Mouse (Mus musculus): Measurements from ENCODE around the gene Optn. TPM values are rescaled to one million over a fixed set of nuclear protein-coding genes. Genes with fewer than 3 reads are reported as not detected.

The Optn gene
- polyA plus RNA-seq, 1 experiment, result 4.1 TPM

DNA sequence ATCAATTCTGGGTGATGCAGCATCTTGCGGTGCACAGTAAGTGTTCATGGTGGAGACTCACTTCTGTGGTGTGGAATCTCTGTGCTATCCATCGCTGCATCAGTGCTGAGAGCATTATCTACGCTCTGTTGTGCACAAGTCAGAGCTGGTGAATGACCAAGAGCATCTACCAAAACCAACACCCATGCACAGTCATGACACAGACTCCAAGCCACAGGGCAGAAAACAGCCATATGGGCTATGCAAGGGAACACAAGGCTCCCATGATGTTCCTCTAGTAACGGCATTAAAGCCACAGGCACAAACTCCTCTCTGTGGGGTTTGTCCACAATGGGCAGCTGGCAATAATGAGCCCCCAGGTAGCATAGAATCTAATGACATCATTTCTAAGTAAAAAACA is 34.0 kb downstream of the Optn start:
- Histone ChIP-seq H3K4me1 (ENCODE audit: control insufficient read depth, insufficient read depth, low read length) (no peaks in the 10 kb centered on the region), H3K36me3 (ENCODE audit: control insufficient read depth, insufficient read depth, low read length) (no peaks in the 10 kb centered on the region), H3K27me3 (replicated peaks; ENCODE audit: control insufficient read depth, insufficient read depth, low read length) (no peaks in the 10 kb centered on the region), H3K4me3 (ENCODE audit: insufficient read depth, low read depth, low read length) (no peak overlapping the region), H3K27ac (ENCODE audit: insufficient read depth, low read depth, low read length) (no peak overlapping the region)
- 96% methylated on average over 4 of the region's 4 CpGs for WGBS
- DNase-seq, result no peak
- TF ChIP-seq POLR2A (IDR thresholded peaks at IDR 0.05; ENCODE audit: low read depth, low read length), result no peak
- TF ChIP-seq CTCF (conservative IDR thresholded peaks at IDR 0.05; ENCODE audit: insufficient read depth, insufficient read length, low read depth, low read length), result no peak

DNA sequence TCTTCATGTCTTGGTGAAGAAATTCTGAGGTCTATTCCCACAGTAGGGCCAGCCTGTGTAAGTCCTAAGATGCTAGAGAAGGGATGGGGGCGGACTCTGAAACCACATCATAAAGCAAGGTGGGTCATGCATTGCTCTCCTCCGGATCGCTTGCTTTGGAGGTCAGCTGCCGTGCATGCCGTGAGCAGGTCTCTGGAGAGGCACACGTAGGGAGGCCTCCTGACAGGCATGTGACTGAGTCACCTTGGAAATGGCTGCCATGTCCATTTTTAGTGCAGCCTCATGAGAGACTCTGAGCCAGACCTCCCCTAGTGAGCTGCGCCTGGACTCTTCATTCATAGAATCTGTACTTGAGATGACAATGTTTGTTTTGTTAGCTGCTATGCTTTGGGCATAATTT is 35.8 kb downstream of the Optn start:
- WGBS, result 75% methylated on average over 7 of the region's 7 CpGs
- Histone ChIP-seq H3K27ac (ENCODE audit: insufficient read depth, low read depth, low read length) (no peak overlapping the region), H3K27me3 (replicated peaks; ENCODE audit: control insufficient read depth, insufficient read depth, low read length) (no peaks in the 10 kb centered on the region), H3K36me3 (ENCODE audit: control insufficient read depth, insufficient read depth, low read length) (no peaks in the 10 kb centered on the region), H3K4me3 (ENCODE audit: insufficient read depth, low read depth, low read length) (no peak overlapping the region), H3K4me1 (ENCODE audit: control insufficient read depth, insufficient read depth, low read length) (no peaks in the 10 kb centered on the region)
- TF ChIP-seq POLR2A (IDR thresholded peaks at IDR 0.05; ENCODE audit: low read depth, low read length) (no peak), CTCF (conservative IDR thresholded peaks at IDR 0.05; ENCODE audit: insufficient read depth, insufficient read length, low read depth, low read length) (no peak)
- DNase-seq, result no peak

- TF ChIP-seq POLR2A (IDR thresholded peaks at IDR 0.05; ENCODE audit: low read depth, low read length) (no peak), CTCF (conservative IDR thresholded peaks at IDR 0.05; ENCODE audit: insufficient read depth, insufficient read length, low read depth, low read length) (no peak)
- DNase-seq, result no peak
- WGBS, result 71% methylated on average over 6 of the region's 6 CpGs
- H3K36me3 ChIP-seq (ENCODE audit: control insufficient read depth, insufficient read depth, low read length), result no peaks in the 10 kb centered on the region
- no peak overlapping the region for H3K4me3 ChIP-seq (ENCODE audit: insufficient read depth, low read depth, low read length)
- no peak overlapping the region for H3K27ac ChIP-seq (ENCODE audit: insufficient read depth, low read depth, low read length)
- H3K4me1 ChIP-seq (ENCODE audit: control insufficient read depth, insufficient read depth, low read length), result no peaks in the 10 kb centered on the region
- H3K27me3 ChIP-seq (replicated peaks; ENCODE audit: control insufficient read depth, insufficient read depth, low read length), result no peaks in the 10 kb centered on the region
Observed at GRCm38 (mm10) chr2:5027057-5027456, 36.8 kb downstream of the Optn start.

- no peak for DNase-seq
- H3K4me1 ChIP-seq (ENCODE audit: control insufficient read depth, insufficient read depth, low read length), result no peaks in the 10 kb centered on the region
- TF ChIP-seq CTCF (conservative IDR thresholded peaks at IDR 0.05; ENCODE audit: insufficient read depth, insufficient read length, low read depth, low read length), result peak; percentile 42; the same call in 1 of the 2 replicates
- no peak for TF ChIP-seq POLR2A (IDR thresholded peaks at IDR 0.05; ENCODE audit: low read depth, low read length)
- no peaks in the 10 kb centered on the region for H3K36me3 ChIP-seq (ENCODE audit: control insufficient read depth, insufficient read depth, low read length)
- H3K4me3 ChIP-seq (ENCODE audit: insufficient read depth, low read depth, low read length), result no peak overlapping the region
- WGBS, result 75% methylated on average over 4 of the region's 4 CpGs
- no peaks in the 10 kb centered on the region for H3K27me3 ChIP-seq (replicated peaks; ENCODE audit: control insufficient read depth, insufficient read depth, low read length)
- H3K27ac ChIP-seq (ENCODE audit: insufficient read depth, low read depth, low read length), result no peak overlapping the region
Observed at GRCm38 (mm10) chr2:5025162-5025733, 38.6 kb downstream of the Optn start.

DNA sequence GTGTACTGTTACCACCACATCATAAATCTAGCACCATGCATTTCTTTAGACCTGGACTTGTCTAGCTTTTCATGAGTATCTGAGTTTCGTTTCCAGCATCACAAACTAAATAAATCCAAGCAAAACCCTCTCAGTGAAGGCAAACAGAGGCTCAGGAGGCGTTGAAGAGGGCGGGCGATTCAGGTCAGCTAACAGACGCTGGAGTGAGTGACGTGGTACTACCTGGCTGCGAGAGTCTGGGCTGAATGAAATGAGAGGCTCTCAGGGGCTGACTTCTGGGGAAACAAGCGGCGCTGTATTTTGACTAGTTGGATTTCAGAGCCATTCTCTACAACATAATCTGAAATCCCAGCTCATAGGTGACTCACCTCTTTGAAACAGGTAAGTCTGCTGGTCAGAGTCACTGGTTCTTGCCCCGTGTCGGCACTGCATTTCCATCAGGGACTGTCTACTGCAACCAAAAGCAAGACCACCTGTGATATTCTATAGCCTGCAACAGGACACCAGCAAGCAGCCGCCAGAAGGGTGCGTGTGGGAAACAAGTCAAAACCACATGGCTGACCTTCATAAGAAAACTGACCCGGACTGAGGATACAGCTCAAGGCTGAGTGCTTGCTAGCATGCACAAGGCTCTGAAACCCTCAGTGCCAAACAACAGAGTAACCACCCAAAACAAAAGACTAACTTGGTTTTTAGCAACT is 40.0 kb downstream of the Optn start:
- Histone ChIP-seq H3K4me3 (ENCODE audit: insufficient read depth, low read depth, low read length) (no peak overlapping the region), H3K4me1 (ENCODE audit: control insufficient read depth, insufficient read depth, low read length) (no peaks in the 10 kb centered on the region), H3K27me3 (replicated peaks; ENCODE audit: control insufficient read depth, insufficient read depth, low read length) (no peaks in the 10 kb centered on the region), H3K36me3 (ENCODE audit: control insufficient read depth, insufficient read depth, low read length) (no peaks in the 10 kb centered on the region), H3K27ac (ENCODE audit: insufficient read depth, low read depth, low read length) (no peak overlapping the region)
- TF ChIP-seq POLR2A (IDR thresholded peaks at IDR 0.05; ENCODE audit: low read depth, low read length) (no peak), CTCF (conservative IDR thresholded peaks at IDR 0.05; ENCODE audit: insufficient read depth, insufficient read length, low read depth, low read length) (no peak)
- DNase-seq, result no peak
- 80% methylated on average over 14 of the region's 14 CpGs for WGBS

- Histone ChIP-seq H3K36me3 (ENCODE audit: control insufficient read depth, insufficient read depth, low read length) (no peaks in the 10 kb centered on the region), H3K27me3 (replicated peaks; ENCODE audit: control insufficient read depth, insufficient read depth, low read length) (no peaks in the 10 kb centered on the region), H3K4me3 (ENCODE audit: insufficient read depth, low read depth, low read length) (no peak overlapping the region), H3K4me1 (ENCODE audit: control insufficient read depth, insufficient read depth, low read length) (no peaks in the 10 kb centered on the region), H3K27ac (ENCODE audit: insufficient read depth, low read depth, low read length) (no peak overlapping the region)
- DNase-seq, result no peak
- TF ChIP-seq CTCF (conservative IDR thresholded peaks at IDR 0.05; ENCODE audit: insufficient read depth, insufficient read length, low read depth, low read length), result no peak
- TF ChIP-seq POLR2A (IDR thresholded peaks at IDR 0.05; ENCODE audit: low read depth, low read length), result no peak
- 70% methylated on average over 2 of the region's 2 CpGs for WGBS
Observed at GRCm38 (mm10) chr2:5023275-5023674, 40.6 kb downstream of the Optn start.

GRCm38 (mm10) chr2:5019708-5020107 is 44.1 kb downstream of the Optn start:
- TF ChIP-seq POLR2A (IDR thresholded peaks at IDR 0.05; ENCODE audit: low read depth, low read length) (no peak), CTCF (conservative IDR thresholded peaks at IDR 0.05; ENCODE audit: insufficient read depth, insufficient read length, low read depth, low read length) (no peak)
- DNase-seq, result no peak
- H3K27me3 ChIP-seq (replicated peaks; ENCODE audit: control insufficient read depth, insufficient read depth, low read length), result no peaks in the 10 kb centered on the region
- no peak overlapping the region for H3K27ac ChIP-seq (ENCODE audit: insufficient read depth, low read depth, low read length)
- no peak overlapping the region for H3K4me3 ChIP-seq (ENCODE audit: insufficient read depth, low read depth, low read length)
- 50% methylated on average over 1 of the region's 1 CpGs for WGBS
- H3K36me3 ChIP-seq (ENCODE audit: control insufficient read depth, insufficient read depth, low read length), result no peaks in the 10 kb centered on the region
- no peaks in the 10 kb centered on the region for H3K4me1 ChIP-seq (ENCODE audit: control insufficient read depth, insufficient read depth, low read length)
